10 mouse cellular contexts compared by ENCODE assay signal in genomic region chr1:130838288-130838687, GRCm38 (mm10). TPM values are rescaled to one million over a fixed set of nuclear protein-coding genes. Genes with fewer than 3 reads are reported as not detected.
DNase-seq lines count a peak whose midpoint lies in the region; ATAC-seq and TF ChIP-seq lines count a peak whose summit lies in the region.
"Had no signal": no experiment of that assay in that cellular context is flagged by ENCODE, and none has a peak within 500 bp of the region (broad histone marks: within the 10 kb centered on the region; RNA-seq: fewer than 3 reads in every experiment).

No protein-coding gene starts in this region.

- H3K4me2 ChIP-seq in heart, postnatal 0 days (ENCODE audit: low read depth, low read length) = no peak overlapping the region
- H3K4me2 ChIP-seq: limb, embryonic 12.5 days had no signal

- no peak for TF ChIP-seq EP300 in heart, postnatal 0 days (IDR thresholded peaks at IDR 0.05; ENCODE audit: low read depth)

- no peaks in the 10 kb centered on the region for H3K4me1 ChIP-seq in heart, postnatal 0 days (ENCODE audit: control insufficient read depth, insufficient read depth)
- H3K4me1 ChIP-seq: limb, embryonic 12.5 days had no signal

- ATAC-seq in heart, postnatal 0 days (ENCODE audit: insufficient read depth, low read depth) = no peak
- peak; percentile 91 for ATAC-seq in CD4-positive, CD25-positive, alpha-beta regulatory T cell, adult 4 months

- H3K27me3 ChIP-seq in heart, postnatal 0 days (ENCODE audit: control insufficient read depth, insufficient read depth, low read length) = no peaks in the 10 kb centered on the region
- H3K27me3 ChIP-seq: limb, embryonic 12.5 days had no signal

- intact Hi-C loops in heart, postnatal 36 days (cut with DNase I) = no loop called here

- peak; percentile 24; the same call in 1 of the 2 replicates for TF ChIP-seq CTCF in heart, postnatal 0 days (IDR thresholded peaks at IDR 0.05; ENCODE audit: low read depth)

- H3K36me3 ChIP-seq in heart, postnatal 0 days (replicated peaks; ENCODE audit: control insufficient read depth, insufficient read depth, low read length) = no peaks in the 10 kb centered on the region
- H3K36me3 ChIP-seq: limb, embryonic 12.5 days had no signal

- no peaks in the 10 kb centered on the region for H3K9me3 ChIP-seq in heart, postnatal 0 days (replicated peaks; ENCODE audit: control insufficient read depth, low read length)
- H3K9me3 ChIP-seq: limb, embryonic 12.5 days had no signal

- 41% methylated on average over 6 of the region's 6 CpGs for WGBS in heart, postnatal 0 days

- DNase-seq in heart, postnatal 0 days (ENCODE audit: low spot score) = no peak
- no peak for DNase-seq in heart, postnatal 36 days
- DNase-seq in embryo, embryonic 11 days = peak; percentile 51
- peak; percentile 11 for DNase-seq in retina, postnatal 1 day
- no peak for DNase-seq in cerebellum, adult 9-10 months
- no peak for DNase-seq in adrenal gland, adult 18-20 months (ENCODE audit: low spot score in 2 of 2)
- DNase-seq in cerebellum, adult 8-10 months = no peak

- no peak overlapping the region for H3K9ac ChIP-seq in heart, postnatal 0 days (replicated peaks; ENCODE audit: low read depth, low read length)
- H3K9ac ChIP-seq: limb, embryonic 12.5 days had no signal

- no peak overlapping the region for H3K27ac ChIP-seq in heart, postnatal 0 days (ENCODE audit: low read depth)
- H3K27ac ChIP-seq: limb, embryonic 12.5 days had no signal

- H3K4me3 ChIP-seq in heart, postnatal 0 days (ENCODE audit: low read depth, low read length) = no peak overlapping the region
- H3K4me3 ChIP-seq: limb, embryonic 12.5 days had no signal

RNA-seq across cellular contexts. Expression of gene Pigr, which starts 11.8 kb away (rescaled TPM):
- total RNA-seq in heart, postnatal 0 days (2014; rRNA removed; ENCODE audit: low replicate concordance) = not detected in 2 replicates
- polyA plus RNA-seq in heart, postnatal 0 days (2015; fragmentation: Nextera tagmentation; extraction: Ambion mirVana) = 0.05 and 0.07 TPM in 2 replicates
- total RNA-seq in heart, postnatal 36 days (2021) = not detected
- under 1 TPM in 1 of 2 experiments, not detected in 1; 0.98 TPM for polyA plus RNA-seq in CD4-positive, CD25-positive, alpha-beta regulatory T cell, adult 4 months (2017; shearing (Covaris generic))
- under 1 TPM; 0.19 to 0.50 TPM for total RNA-seq in adrenal gland, adult 18-20 months (2021)
- polyA plus RNA-seq: limb, embryonic 12.5 days had no signal

RNA-seq across cellular contexts. Expression of gene Fcmr, which starts 27.2 kb away (rescaled TPM):
- total RNA-seq in heart, postnatal 0 days (2014; rRNA removed; ENCODE audit: low replicate concordance) = not detected in 2 replicates
- polyA plus RNA-seq in heart, postnatal 0 days (2015; fragmentation: Nextera tagmentation; extraction: Ambion mirVana) = 1.7 and 1.9 TPM in 2 replicates
- 1 to 10 TPM in 1 of 2 experiments, under 1 TPM in 1; 0.72 to 1.3 TPM for total RNA-seq in heart, postnatal 36 days (2021)
- 1 to 10 TPM; 2.0 to 4.4 TPM for polyA plus RNA-seq in CD4-positive, CD25-positive, alpha-beta regulatory T cell, adult 4 months (2017; shearing (Covaris generic))
- under 1 TPM; 0.35 to 0.53 TPM for total RNA-seq in adrenal gland, adult 18-20 months (2021)
- polyA plus RNA-seq: limb, embryonic 12.5 days had no signal

RNA-seq across cellular contexts. Expression of gene Fcamr, which starts 37.6 kb away (rescaled TPM):
- total RNA-seq in heart, postnatal 0 days (2014; rRNA removed; ENCODE audit: low replicate concordance) = 2.8 TPM in 1 of 2 replicates, not detected in the other
- 0.15 and 0.19 TPM in 2 replicates for polyA plus RNA-seq in heart, postnatal 0 days (2015; fragmentation: Nextera tagmentation; extraction: Ambion mirVana)
- total RNA-seq in heart, postnatal 36 days (2021) = under 1 TPM; 0.31 to 0.38 TPM
- polyA plus RNA-seq in CD4-positive, CD25-positive, alpha-beta regulatory T cell, adult 4 months (2017; shearing (Covaris generic)) = under 1 TPM; 0.43 to 0.71 TPM
- total RNA-seq in adrenal gland, adult 18-20 months (2021) = under 1 TPM in 1 of 2 experiments, not detected in 1; 0.16 TPM
- polyA plus RNA-seq: limb, embryonic 12.5 days had no signal

RNA-seq across cellular contexts. Expression of gene Il24, which starts 49.0 kb away (rescaled TPM):
- total RNA-seq in heart, postnatal 0 days (2014; rRNA removed; ENCODE audit: low replicate concordance) = not detected in 2 replicates
- not detected in 2 replicates for polyA plus RNA-seq in heart, postnatal 0 days (2015; fragmentation: Nextera tagmentation; extraction: Ambion mirVana)
- not detected for total RNA-seq in heart, postnatal 36 days (2021)
- polyA plus RNA-seq in CD4-positive, CD25-positive, alpha-beta regulatory T cell, adult 4 months (2017; shearing (Covaris generic)) = not detected
- total RNA-seq in adrenal gland, adult 18-20 months (2021) = not detected
- polyA plus RNA-seq: frontal cortex, adult 2 months; limb, embryonic 12.5 days had no signal

Comparison
In these comparisons a context has a peak if more than half of its experiments do, and no peak if none do; other contexts are left out.
1. DNase-seq: peak in embryo, embryonic 11 days (single experiment) and retina, postnatal 1 day (single experiment); none in heart, postnatal 0 days (single experiment), heart, postnatal 36 days (0 of 2), cerebellum, adult 9-10 months (single experiment), adrenal gland, adult 18-20 months (0 of 2) and cerebellum, adult 8-10 months (single experiment).